Mouse (Mus musculus): ENCODE results near the gene Zfp941.
"Not testable (repeated sequence)": the region's sequence is repeated elsewhere in the genome, so short reads cannot be mapped to it uniquely, and the experiment has no call there.

Gene Zfp941

GRCm38 (mm10) chr7:140798212-140798611, 23.8 kb downstream of the Zfp941 start:
- in situ Hi-C loops (cut with MboI; ENCODE audit: unreplicated experiment in 2 of 2): loop anchor here (25.0 kb wide), 2 partner anchors 636 to 836 kb away; partner anchors contain the start of genes Olfr522 (in 1 of the 2), Olfr523 (in 1 of the 2) and Sprn (in 1 of the 2)

- in situ Hi-C loops (cut with MboI; ENCODE audit: unreplicated experiment in 2 of 2): loop anchor here (25.0 kb wide), 2 partner anchors 635 to 835 kb away; partner anchors contain the start of genes Olfr522 (in 1 of the 2), Olfr523 (in 1 of the 2) and Sprn (in 1 of the 2)
Observed at GRCm38 (mm10) chr7:140797619-140798018, 24.4 kb downstream of the Zfp941 start.

DNA sequence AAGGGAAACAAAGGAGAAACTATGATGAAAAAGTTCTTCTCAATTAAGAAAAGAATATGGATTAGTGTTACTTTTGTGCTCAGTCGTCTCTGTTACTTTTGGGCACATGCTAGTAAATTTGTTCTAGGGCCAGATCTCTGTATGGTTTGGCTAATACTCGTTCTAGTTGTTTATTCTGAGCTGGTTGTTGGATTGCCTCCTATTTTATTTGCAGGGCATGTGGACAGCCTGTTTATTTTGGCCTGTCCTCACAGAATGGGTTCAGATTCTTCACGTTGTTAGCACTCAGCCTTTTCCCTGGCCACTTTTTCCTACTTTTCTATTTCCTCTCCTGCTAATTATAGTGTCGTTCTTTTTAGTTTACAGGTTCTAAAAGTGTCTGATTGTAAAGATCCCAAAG, 28.4 kb downstream of the Zfp941 start:
- in situ Hi-C loops (cut with MboI; ENCODE audit: unreplicated experiment in 2 of 2): loop anchor here (25.0 kb wide), 2 partner anchors 631 to 831 kb away; partner anchors contain the start of genes Olfr522 (in 1 of the 2), Olfr523 (in 1 of the 2) and Sprn (in 1 of the 2)

- in situ Hi-C loops (cut with MboI; ENCODE audit: unreplicated experiment in 2 of 2): loop anchor here (25.0 kb wide), 2 partner anchors 626 to 826 kb away; partner anchors contain the start of genes Olfr522 (in 1 of the 2), Olfr523 (in 1 of the 2) and Sprn (in 1 of the 2)
Observed at GRCm38 (mm10) chr7:140788053-140788435, 33.9 kb downstream of the Zfp941 start.

GRCm38 (mm10) chr7:140787406-140788052, 34.4 kb downstream of the Zfp941 start, which contains the start of gene Syce1:
TSS of gene Syce1 (minus strand) at chr7:140787852.
- in situ Hi-C loops (cut with MboI; ENCODE audit: unreplicated experiment in 2 of 2): loop anchor here (25.0 kb wide), 2 partner anchors 625 to 825 kb away; partner anchors contain the start of genes Olfr522 (in 1 of the 2), Olfr523 (in 1 of the 2) and Sprn (in 1 of the 2)

DNA sequence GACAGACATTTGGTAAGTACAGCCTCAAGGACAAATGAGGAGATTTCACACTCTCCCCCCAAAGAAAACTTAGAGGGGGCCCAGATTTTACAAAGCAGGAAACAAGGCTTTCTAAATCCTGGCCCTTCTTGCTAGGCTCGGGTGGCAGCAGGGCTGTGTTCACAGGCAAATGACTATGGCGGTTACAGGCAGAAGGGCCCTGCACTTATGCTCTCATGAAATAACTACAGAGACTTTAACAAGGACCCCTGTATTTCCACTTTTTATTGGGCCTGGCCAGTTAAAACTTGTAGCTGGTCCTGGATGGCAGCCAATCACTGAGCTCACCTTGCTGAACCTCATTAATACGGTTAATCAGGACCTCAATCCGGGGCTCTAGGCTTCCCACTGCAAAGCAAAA, 41.4 kb downstream of the Zfp941 start:
- in situ Hi-C loops (cut with MboI; ENCODE audit: unreplicated experiment in 2 of 2): loop anchor here (25.0 kb wide), 2 partner anchors 618 to 818 kb away; partner anchors contain the start of genes Olfr522 (in 1 of the 2), Olfr523 (in 1 of the 2) and Sprn (in 1 of the 2)

DNA sequence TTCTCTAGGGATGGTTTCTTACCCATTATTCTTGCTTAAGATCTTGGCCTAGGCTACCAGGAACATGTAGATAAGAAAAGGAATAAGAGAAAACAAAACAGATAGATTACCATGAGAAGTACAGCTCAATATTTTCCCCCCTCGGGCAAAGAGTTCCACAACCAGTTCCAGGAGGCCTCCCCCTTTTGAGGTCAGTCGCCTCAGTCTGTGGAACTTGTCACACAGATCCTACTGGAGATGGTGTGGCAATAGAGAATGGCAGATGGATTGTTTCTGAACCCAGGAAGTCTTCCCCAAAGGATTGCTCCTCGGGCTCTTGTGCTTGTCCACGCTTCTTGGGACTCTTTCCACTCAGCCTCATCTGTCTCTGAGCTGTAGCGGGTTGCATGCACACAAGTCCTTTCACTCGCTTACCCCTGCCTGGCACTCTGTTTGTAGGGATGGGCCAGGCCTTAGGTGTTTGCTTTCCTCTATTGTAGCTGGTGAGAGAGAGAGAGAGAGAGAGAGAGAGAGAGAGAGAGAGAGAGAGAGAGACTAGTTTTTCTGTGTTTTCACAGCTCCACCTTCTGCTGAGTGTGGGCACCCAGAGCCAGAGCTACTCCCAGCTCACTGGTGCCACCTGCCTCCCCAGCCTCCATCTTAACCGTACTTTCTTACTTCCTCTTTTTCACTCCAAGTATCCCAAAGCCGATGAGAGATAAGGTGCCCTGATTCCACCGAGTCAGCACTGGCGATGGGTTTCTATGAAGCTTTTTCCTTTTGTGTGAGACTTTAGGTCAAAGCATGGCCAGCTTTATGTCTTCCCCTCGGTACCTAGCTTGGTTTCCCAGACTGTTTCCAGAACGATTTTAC, 55.9 kb downstream of the Zfp941 start:
- in situ Hi-C loops (cut with MboI; ENCODE audit: unreplicated experiment in 2 of 2): no loop called here

DNA sequence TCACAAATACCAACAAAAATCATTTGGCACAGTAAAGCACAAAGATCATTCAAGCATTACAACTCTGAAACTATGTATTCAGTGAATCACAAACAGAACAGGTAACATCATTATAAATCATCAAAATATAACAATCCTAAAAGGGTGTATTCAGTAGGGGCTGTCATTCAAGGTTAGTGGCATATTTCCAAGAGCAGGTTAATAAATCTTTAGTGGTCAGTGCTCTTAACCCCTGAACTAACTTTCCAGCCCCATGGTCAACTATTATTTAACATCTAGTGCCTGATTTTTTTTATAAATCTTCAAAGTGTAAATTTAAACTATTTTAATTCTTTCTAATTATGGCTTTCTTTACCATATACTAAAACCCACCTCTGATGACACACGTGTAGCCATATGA, 56.6 kb downstream of the Zfp941 start:
- in situ Hi-C loops (cut with MboI; ENCODE audit: unreplicated experiment in 2 of 2): not testable (repeated sequence)

DNA sequence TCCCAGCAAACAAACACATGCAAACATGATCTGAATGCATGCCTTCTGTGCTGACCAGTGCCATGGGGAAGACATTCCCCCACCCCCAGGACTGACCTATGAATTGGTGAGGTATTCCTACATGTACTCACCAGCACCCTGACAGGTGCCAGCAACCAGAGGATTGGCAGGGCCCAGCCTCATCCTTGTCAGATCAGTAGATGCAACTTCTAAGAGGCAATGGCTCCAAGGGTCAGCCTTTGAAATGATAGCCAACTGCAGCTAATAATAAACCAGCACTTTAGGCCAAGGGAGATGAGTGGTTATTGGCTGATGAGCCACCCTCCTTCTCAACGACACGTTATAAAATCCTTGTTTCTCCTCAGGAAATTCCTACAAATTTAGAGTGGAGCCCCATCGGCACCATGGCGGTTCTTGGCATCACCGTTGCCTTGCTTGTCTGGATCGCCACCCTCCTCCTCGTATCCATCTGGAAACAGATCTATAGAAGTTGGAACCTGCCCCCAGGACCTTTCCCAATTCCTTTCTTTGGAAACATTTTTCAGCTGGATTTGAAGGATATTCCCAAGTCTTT, 58.4 kb downstream of the Zfp941 start, which contains the start of gene Cyp2e1:
TSS of gene Cyp2e1 (plus strand) at position 293 of the 574 bp plus-strand sequence.
- in situ Hi-C loops (cut with MboI; ENCODE audit: unreplicated experiment in 2 of 2): no loop called here

DNA sequence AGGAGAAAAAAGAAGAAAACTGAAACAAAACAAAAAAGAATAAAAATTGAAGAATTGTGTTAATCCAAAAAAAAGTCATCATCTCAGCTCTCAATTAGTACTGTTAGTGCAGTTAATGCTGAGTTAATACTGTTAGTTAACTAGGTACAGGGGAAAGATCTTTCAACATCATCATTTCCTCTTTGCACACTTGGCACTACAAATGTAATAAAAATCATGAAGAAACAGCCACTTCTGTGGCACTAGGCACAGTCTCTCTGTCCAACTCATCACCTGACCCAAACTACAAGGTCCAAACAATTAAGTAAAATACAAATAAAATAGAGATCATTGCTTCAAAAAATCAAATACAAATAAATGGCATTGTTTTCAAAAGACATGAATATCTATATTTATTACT, 61.3 kb downstream of the Zfp941 start:
- in situ Hi-C loops (cut with MboI; ENCODE audit: unreplicated experiment in 2 of 2): no loop called here
